Mouse (Mus musculus) liver, embryonic 16.5 days (tissue): ENCODE results near the gene Rph3a. TPM values are rescaled to one million over a fixed set of nuclear protein-coding genes. Genes with fewer than 3 reads are reported as not detected.

Experiments used
- ATAC-seq: fragments of 200-750 bp; cut with Nextera tagmentation; 2 replicates; pipeline ENCODE4 v1.8.0; 2017; ENCODE audit warnings: low read depth, mild to moderate bottlenecking, moderate number of reproducible peaks, moderate library complexity
- H3K27ac ChIP-seq: fragments of 300-500 bp; sonication (generic); 2 replicates; pipeline ENCODE4 v1.5.1; 2014; ENCODE audit warnings: mild to moderate bottlenecking, low read length
- H3K27me3 ChIP-seq: fragments of 300-500 bp; sonication (generic); 2 replicates; pipeline ENCODE4 v1.6.1; 2014; ENCODE audit warnings: low read depth, low read length, mixed read lengths; ENCODE audit not compliant: control insufficient read depth, insufficient read depth
- H3K36me3 ChIP-seq: fragments of 300-500 bp; sonication (generic); 2 replicates; pipeline ENCODE4 v1.6.1; 2014; ENCODE audit warnings: mild to moderate bottlenecking; ENCODE audit not compliant: control insufficient read depth, insufficient read depth
- H3K4me1 ChIP-seq: fragments of 300-500 bp; sonication (generic); 2 replicates; pipeline ENCODE4 v1.6.1; 2014; ENCODE audit warnings: low read depth, low read length, mixed read lengths; ENCODE audit not compliant: control insufficient read depth
- H3K4me2 ChIP-seq: fragments of 300-500 bp; sonication (generic); 2 replicates; pipeline ENCODE4 v1.6.1; 2014; ENCODE audit warnings: low read depth, low read length, mixed read lengths
- H3K4me3 ChIP-seq: fragments of 300-500 bp; sonication (generic); 2 replicates; pipeline ENCODE4 v1.5.1; 2014; ENCODE audit warnings: low read depth, mild to moderate bottlenecking, low read length
- H3K9ac ChIP-seq: fragments of 300-500 bp; sonication (generic); 2 replicates; pipeline ENCODE4 v1.6.1; 2014; ENCODE audit warnings: low read depth, low read length
- H3K9me3 ChIP-seq: fragments of 300-500 bp; sonication (generic); replicated peaks from 2 replicates; pipeline ENCODE4 v1.6.1; 2016; ENCODE audit warnings: low read length; ENCODE audit not compliant: control insufficient read depth
- WGBS: fragments of 180-500 bp; shearing (Covaris S2); extraction: QIAGEN DNeasy Blood & Tissue Kit; methylation state at CpG from one replicate; pipeline ENCODE4 v1.1.7; 2014; ENCODE audit not compliant: insufficient replicate concordance; 5-methylcytosine and 5-hydroxymethylcytosine counted together
- polyA plus RNA-seq: library from polyadenylated mRNA; unstranded; fragments of >200 nt; fragmentation: Nextera tagmentation; extraction: Ambion mirVana; gene quantifications from 2 replicates; pipeline ENCODE4 v1.2.1, GENCODE M21; 2015

Rph3a gene
- polyA plus RNA-seq, 1 experiment from 2014 or later: not detected

- WGBS: 72% methylated on average over 2 of the region's 2 CpGs
- no peak for ATAC-seq
- Histone ChIP-seq H3K36me3 (no peaks in the 10 kb centered on the region), H3K27ac (no peak overlapping the region), H3K4me1 (no peaks in the 10 kb centered on the region), H3K9ac (no peak overlapping the region), H3K27me3 (no peaks in the 10 kb centered on the region; the same call in 1 of the 2 replicates), H3K4me2 (no peak overlapping the region), H3K9me3 (no peaks in the 10 kb centered on the region), H3K4me3 (no peak overlapping the region)
Measured at GRCm38 (mm10) chr5:121014496-121014895, 4.6 kb upstream of the Rph3a start.

GRCm38 (mm10) chr5:121011962-121012361, 2.1 kb upstream of the Rph3a start:
- no peak for ATAC-seq
- Histone ChIP-seq H3K4me3 (no peak overlapping the region), H3K27ac (no peak overlapping the region), H3K4me2 (no peak overlapping the region), H3K9ac (no peak overlapping the region), H3K4me1 (no peaks in the 10 kb centered on the region), H3K9me3 (no peaks in the 10 kb centered on the region), H3K27me3 (peaks cover 6% of the 10 kb centered on the region), H3K36me3 (no peaks in the 10 kb centered on the region)
- 26% methylated on average over 2 of the region's 2 CpGs for WGBS

- no peak overlapping the region for H3K4me2 ChIP-seq
- no peaks in the 10 kb centered on the region for H3K4me1 ChIP-seq
- H3K9ac ChIP-seq: no peak overlapping the region
- ATAC-seq: no peak
- H3K9me3 ChIP-seq: no peaks in the 10 kb centered on the region
- H3K4me3 ChIP-seq: no peak overlapping the region
- WGBS: 2% methylated on average over 19 of the region's 19 CpGs
- H3K27me3 ChIP-seq: peaks cover 6% of the 10 kb centered on the region
- no peak overlapping the region for H3K27ac ChIP-seq
- H3K36me3 ChIP-seq: no peaks in the 10 kb centered on the region
Measured at GRCm38 (mm10) chr5:121009406-121009805, 486 bp downstream of the Rph3a start.

GRCm38 (mm10) chr5:121008411-121009239, 1.3 kb downstream of the Rph3a start:
- peaks cover 6% of the 10 kb centered on the region for H3K27me3 ChIP-seq
- no peak for ATAC-seq
- H3K9ac ChIP-seq: no peak overlapping the region
- WGBS: 17% methylated on average over 15 of the region's 15 CpGs
- no peak overlapping the region for H3K27ac ChIP-seq
- H3K4me2 ChIP-seq: no peak overlapping the region
- H3K9me3 ChIP-seq: no peaks in the 10 kb centered on the region
- no peaks in the 10 kb centered on the region for H3K4me1 ChIP-seq
- no peaks in the 10 kb centered on the region for H3K36me3 ChIP-seq
- H3K4me3 ChIP-seq: no peak overlapping the region

GRCm38 (mm10) chr5:121007563-121007962, 2.3 kb downstream of the Rph3a start:
- Histone ChIP-seq H3K27ac (no peak overlapping the region), H3K4me1 (no peaks in the 10 kb centered on the region), H3K4me3 (no peak overlapping the region), H3K4me2 (no peak overlapping the region), H3K36me3 (no peaks in the 10 kb centered on the region), H3K9ac (no peak overlapping the region), H3K9me3 (no peaks in the 10 kb centered on the region), H3K27me3 (peaks cover 6% of the 10 kb centered on the region)
- no peak for ATAC-seq
- WGBS: 47% methylated on average over 3 of the region's 3 CpGs

GRCm38 (mm10) chr5:121007130-121007529, 2.8 kb downstream of the Rph3a start:
- no peak overlapping the region for H3K4me2 ChIP-seq
- no peak overlapping the region for H3K27ac ChIP-seq
- no peaks in the 10 kb centered on the region for H3K36me3 ChIP-seq
- H3K9me3 ChIP-seq: no peaks in the 10 kb centered on the region
- H3K27me3 ChIP-seq: peaks cover 6% of the 10 kb centered on the region
- ATAC-seq: no peak
- 51% methylated on average over 8 of the region's 8 CpGs for WGBS
- H3K4me1 ChIP-seq: no peaks in the 10 kb centered on the region
- H3K9ac ChIP-seq: no peak overlapping the region
- no peak overlapping the region for H3K4me3 ChIP-seq

GRCm38 (mm10) chr5:121006176-121006575, 3.7 kb downstream of the Rph3a start:
- no peaks in the 10 kb centered on the region for H3K36me3 ChIP-seq
- no peak overlapping the region for H3K27ac ChIP-seq
- ATAC-seq: no peak
- H3K27me3 ChIP-seq: peaks cover 6% of the 10 kb centered on the region
- H3K4me3 ChIP-seq: no peak overlapping the region
- no peaks in the 10 kb centered on the region for H3K9me3 ChIP-seq
- WGBS: 32% methylated on average over 3 of the region's 4 CpGs
- H3K4me2 ChIP-seq: no peak overlapping the region
- H3K9ac ChIP-seq: no peak overlapping the region
- no peaks in the 10 kb centered on the region for H3K4me1 ChIP-seq

- 13% methylated on average over 17 of the region's 17 CpGs for WGBS
- H3K27ac ChIP-seq: no peak overlapping the region
- no peaks in the 10 kb centered on the region for H3K4me1 ChIP-seq
- no peak overlapping the region for H3K4me2 ChIP-seq
- no peak for ATAC-seq
- H3K4me3 ChIP-seq: no peak overlapping the region
- H3K9ac ChIP-seq: no peak overlapping the region
- no peaks in the 10 kb centered on the region for H3K36me3 ChIP-seq
- peaks cover 4% of the 10 kb centered on the region for H3K27me3 ChIP-seq
- H3K9me3 ChIP-seq: no peaks in the 10 kb centered on the region
Measured at GRCm38 (mm10) chr5:121003781-121004180, 6.1 kb downstream of the Rph3a start.

GRCm38 (mm10) chr5:120999573-120999972, 10.3 kb downstream of the Rph3a start:
- Histone ChIP-seq H3K9ac (no peak overlapping the region), H3K4me3 (no peak overlapping the region), H3K4me1 (no peaks in the 10 kb centered on the region), H3K27ac (no peak overlapping the region), H3K27me3 (no peaks in the 10 kb centered on the region), H3K36me3 (no peaks in the 10 kb centered on the region), H3K9me3 (no peaks in the 10 kb centered on the region), H3K4me2 (no peak overlapping the region)
- 28% methylated on average over 12 of the region's 12 CpGs for WGBS
- ATAC-seq: no peak
